Mouse (Mus musculus) heart, adult 2 months (tissue): Measurements from ENCODE around the gene C87436.

Experiments used
- CTCF ChIP-seq: fragments of 200-600 bp; IDR thresholded peaks from 2 replicates; pipeline ENCODE4 v1.8.1; 2022; ENCODE audit warnings: antibody characterized with exemption, mild to moderate bottlenecking, moderate library complexity
- POLR2A ChIP-seq: fragments of 200-500 bp; IDR thresholded peaks from 2 replicates; pipeline ENCODE4 v1.6.1; 2011; ENCODE audit warnings: mild to moderate bottlenecking, low read depth, low read length, control low read depth; ENCODE audit not compliant: insufficient read depth

DNA sequence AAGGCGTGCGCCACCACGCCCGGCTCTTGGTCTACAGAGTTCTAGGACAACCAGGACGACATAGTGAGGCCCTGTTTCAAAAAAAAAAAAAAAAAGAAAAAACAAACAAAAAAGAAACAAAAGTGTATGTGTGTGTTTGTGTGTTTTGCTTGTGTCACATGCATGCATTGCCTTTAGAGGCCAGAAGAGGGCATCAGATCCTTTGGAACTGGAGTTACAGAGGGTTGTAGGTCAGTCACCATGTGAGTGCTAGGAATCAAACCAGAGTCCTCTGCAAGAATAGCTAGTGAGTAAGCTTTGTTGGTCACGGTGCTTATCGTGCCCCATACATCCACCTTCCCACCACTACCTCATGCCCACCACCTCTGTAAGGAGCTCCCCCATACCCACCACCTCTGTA, 56.6 kb downstream of the C87436 start:
- TF ChIP-seq CTCF = peak; percentile 59
- TF ChIP-seq POLR2A = no peak
